Mouse (Mus musculus): ENCODE data around the gene Gm45808.

Gm45808 gene

GRCm38 (mm10) chr7:45451344-45451982 lies 35.1 kb downstream of the Gm45808 start:
- peak; percentile 90 for DNase-seq (ENCODE audit: low read depth, low spot score)

- no peak for DNase-seq (ENCODE audit: low read depth, low spot score)
These were observed 36.6 kb downstream of the Gm45808 start for GRCm38 (mm10) chr7:45449974-45450373.

- DNase-seq (ENCODE audit: low read depth, low spot score): peak; percentile 83
These were observed 39.2 kb downstream of the Gm45808 start for GRCm38 (mm10) chr7:45447325-45447990.

- DNase-seq (ENCODE audit: low read depth, low spot score): no peak
These were observed 40.0 kb downstream of the Gm45808 start for GRCm38 (mm10) chr7:45446589-45446988.

- peak; percentile 58 for DNase-seq (ENCODE audit: low read depth, low spot score)
These were observed 42.8 kb downstream of the Gm45808 start for GRCm38 (mm10) chr7:45443526-45444420.

GRCm38 (mm10) chr7:45437521-45438276 lies 48.9 kb downstream of the Gm45808 start, which contains the start of gene Ruvbl2:
TSS of gene Ruvbl2 (minus strand) at chr7:45438096.
- peak; percentile 91 for DNase-seq (ENCODE audit: low read depth, low spot score)

- peak; percentile 88 for DNase-seq (ENCODE audit: low read depth, low spot score)
These were observed 49.6 kb downstream of the Gm45808 start for GRCm38 (mm10) chr7:45437046-45437445.

- no peak for DNase-seq (ENCODE audit: low read depth, low spot score)
These were observed 50.2 kb downstream of the Gm45808 start for GRCm38 (mm10) chr7:45436444-45436843.

- no peak for DNase-seq (ENCODE audit: low read depth, low spot score)
These were observed 51.6 kb downstream of the Gm45808 start for GRCm38 (mm10) chr7:45435038-45435437.

GRCm38 (mm10) chr7:45434203-45435015 lies 52.2 kb downstream of the Gm45808 start, which contains the start of gene Gys1:
TSS of gene Gys1 (plus strand) at chr7:45434844.
- peak; percentile 100 for DNase-seq (ENCODE audit: low read depth, low spot score)

- no peak for DNase-seq (ENCODE audit: low read depth, low spot score)
These were observed 52.8 kb downstream of the Gm45808 start for GRCm38 (mm10) chr7:45433835-45434202.

GRCm38 (mm10) chr7:45426556-45426955 lies 60.1 kb downstream of the Gm45808 start:
- no peak for DNase-seq (ENCODE audit: low read depth, low spot score)

- DNase-seq (ENCODE audit: low read depth, low spot score): no peak
These were observed 65.4 kb downstream of the Gm45808 start for GRCm38 (mm10) chr7:45421194-45421593.

- no peak for DNase-seq (ENCODE audit: low read depth, low spot score)
These were observed 66.0 kb downstream of the Gm45808 start, which contains the start of gene Lhb for GRCm38 (mm10) chr7:45420615-45420919. TSS of gene Lhb (plus strand) at chr7:45420820.

- DNase-seq (ENCODE audit: low read depth, low spot score): peak; percentile 89
These were observed 66.6 kb downstream of the Gm45808 start for GRCm38 (mm10) chr7:45419859-45420614.

- peak; percentile 46 for DNase-seq (ENCODE audit: low read depth, low spot score)
These were observed 68.6 kb downstream of the Gm45808 start for GRCm38 (mm10) chr7:45417962-45418492.
